8 mouse cellular contexts compared by ENCODE assay signal in genomic region chr4:116720343-116721097, GRCm38 (mm10). TPM values are rescaled to one million over a fixed set of nuclear protein-coding genes. Genes with fewer than 3 reads are reported as not detected.
DNase-seq lines count a peak whose midpoint lies in the region; ATAC-seq lines count a peak whose summit lies in the region.

Tesk2 (plus strand) TSS chr4:116720948.

- no peaks in the 10 kb centered on the region for H3K9me3 ChIP-seq in heart, embryonic 10.5 days
- no peaks in the 10 kb centered on the region for H3K9me3 ChIP-seq in kidney, embryonic 15.5 days (replicated peaks)

- H3K27ac ChIP-seq in heart, embryonic 10.5 days: peak within 1 kb of the TSS; percentile 91
- peak within 1 kb of the TSS; percentile 89 for H3K27ac ChIP-seq in kidney, embryonic 15.5 days

- H3K36me3 ChIP-seq in heart, embryonic 10.5 days: peaks cover 8% of the 10 kb centered on the region; the same call in 1 of the 2 replicates
- H3K36me3 ChIP-seq in kidney, embryonic 15.5 days: peaks cover 2% of the 10 kb centered on the region; the same call in 1 of the 2 replicates

- peak within 1 kb of the TSS; percentile 66 for H3K9ac ChIP-seq in kidney, embryonic 15.5 days

- peak; percentile 90 to 94 for DNase-seq in B cell, adult 2 months
- DNase-seq in brain, adult 2 months (ENCODE audit: low read depth, low spot score): peak; percentile 99
- DNase-seq in heart, embryonic 10.5 days (ENCODE audit: low spot score): peak; percentile 99
- peak; percentile 92 for DNase-seq in liver
- DNase-seq in spleen, postnatal 4 days (ENCODE audit: low spot score in 2 of 2): peak; percentile 87 to 89

- peak within 1 kb of the TSS; percentile 92 for H3K4me3 ChIP-seq in heart, embryonic 10.5 days
- H3K4me3 ChIP-seq in kidney, embryonic 15.5 days (replicated peaks): peak within 1 kb of the TSS; percentile 66

- peak within 1 kb of the TSS; percentile 77 for H3K4me2 ChIP-seq in kidney, embryonic 15.5 days

- ATAC-seq in erythroblast, adult 5-6 weeks (replicated peaks; ENCODE audit: low FRiP score, poor library complexity, severe bottlenecking): peak; percentile 96
- peak; percentile 98 for ATAC-seq in kidney, embryonic 15.5 days (replicated peaks; ENCODE audit: low FRiP score)
- peak; percentile 98 for ATAC-seq in monocyte, adult 5-6 weeks (replicated peaks; ENCODE audit: insufficient number of reproducible peaks, low FRiP score, low TSS enrichment, poor library complexity, severe bottlenecking)

- peaks cover 13% of the 10 kb centered on the region for H3K4me1 ChIP-seq in heart, embryonic 10.5 days
- H3K4me1 ChIP-seq in kidney, embryonic 15.5 days: peaks cover 16% of the 10 kb centered on the region

- H3K27me3 ChIP-seq in heart, embryonic 10.5 days (ENCODE audit: insufficient read depth, poor library complexity, severe bottlenecking): no peaks in the 10 kb centered on the region
- H3K27me3 ChIP-seq in kidney, embryonic 15.5 days: no peaks in the 10 kb centered on the region

- under 1% methylated on average over 33 of the region's 34 CpGs for WGBS in heart, embryonic 10.5 days
- whole genome bisulfite sequencing in kidney, embryonic 15.5 days: under 1% methylated on average over 34 of the region's 34 CpGs

RNA-seq across cellular contexts. Expression of gene Tesk2, which starts in this region (rescaled TPM):
- total RNA-seq in erythroblast, adult 5-6 weeks (2015; ENCODE audit: low replicate concordance): 5.2 and 6.5 TPM in 2 replicates
- 7.8 and 9.2 TPM in 2 replicates for total RNA-seq in erythroblast, adult 5-6 weeks (2017; ENCODE audit: low replicate concordance)
- 3.2 and 5.1 TPM in 2 replicates for polyA plus RNA-seq in heart, embryonic 10.5 days (2016; fragmentation: Nextera tagmentation; extraction: Ambion mirVana)
- 7.6 and 7.7 TPM in 2 replicates for polyA plus RNA-seq in kidney, embryonic 15.5 days (2015; fragmentation: Nextera tagmentation; extraction: Ambion mirVana)
- total RNA-seq in monocyte, adult 5-6 weeks (2017): 3.6 to 9.1 TPM (median 5.9 TPM) in 3 replicates

Comparison
In these comparisons a context has a peak if more than half of its experiments do, and no peak if none do; other contexts are left out.
1. Peak in every context shown above with its lines: DNase-seq, ATAC-seq, H3K4me3 ChIP-seq and H3K27ac ChIP-seq.